Mouse (Mus musculus): ENCODE measurements at regions not wholly inside any gene's neighbourhood (a gene's known extent, or its start where the extent isn't known, plus 50 kb on each side); places are given as distances from the start of the nearest gene placed in this dataset.
"Not testable (repeated sequence)": the region's sequence is repeated elsewhere in the genome, so short reads cannot be mapped to it uniquely, and the experiment has no call there.

DNA sequence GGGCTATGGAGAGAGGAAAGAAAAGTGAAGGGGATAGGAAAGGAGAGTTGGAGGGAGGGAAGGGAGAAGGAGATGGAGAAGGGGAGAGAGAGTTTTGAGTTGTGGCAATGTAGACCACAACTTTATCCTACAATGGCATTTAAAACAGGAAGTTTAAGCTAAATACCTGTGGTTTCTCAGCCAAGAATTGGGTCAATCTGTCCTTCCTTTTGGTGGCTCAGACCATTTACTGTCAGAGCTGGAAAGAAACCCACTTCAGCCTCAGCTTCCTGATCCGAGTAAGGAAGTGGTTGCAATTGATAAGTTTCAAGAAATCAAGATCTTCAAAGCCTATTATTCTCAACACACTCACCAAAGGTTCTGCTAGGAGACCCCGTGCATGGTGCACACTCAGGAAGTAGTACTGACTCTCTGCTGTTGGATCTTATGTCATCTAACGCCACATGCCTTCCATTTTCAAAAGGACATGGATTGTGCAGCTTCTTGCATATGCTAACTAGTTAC lies 158.9 kb downstream of the Trib2 start:
- ATAC-seq (replicated peaks; ENCODE audit: poor library complexity) = peak; percentile 71

DNA sequence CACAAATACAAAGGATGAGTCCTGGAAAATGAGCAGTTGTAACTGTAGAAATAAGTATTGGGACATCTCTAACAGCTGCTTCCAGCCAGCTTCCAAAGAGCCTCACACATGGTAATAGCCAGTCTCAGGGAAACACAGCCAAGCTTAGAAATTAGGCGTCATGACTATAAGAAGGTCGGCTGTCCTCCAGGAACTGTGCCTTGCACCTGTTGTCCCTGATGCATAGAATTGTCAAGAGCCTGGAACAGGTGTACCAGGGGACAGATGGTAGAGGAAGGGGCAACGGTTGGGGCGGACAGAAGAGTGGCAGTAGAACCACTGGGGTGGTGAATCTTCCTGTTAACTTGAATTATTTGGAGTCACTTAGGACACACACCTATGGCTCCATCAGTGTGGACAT lies 162.1 kb downstream of the Trib2 start:
- no peak for ATAC-seq (replicated peaks; ENCODE audit: poor library complexity)

DNA sequence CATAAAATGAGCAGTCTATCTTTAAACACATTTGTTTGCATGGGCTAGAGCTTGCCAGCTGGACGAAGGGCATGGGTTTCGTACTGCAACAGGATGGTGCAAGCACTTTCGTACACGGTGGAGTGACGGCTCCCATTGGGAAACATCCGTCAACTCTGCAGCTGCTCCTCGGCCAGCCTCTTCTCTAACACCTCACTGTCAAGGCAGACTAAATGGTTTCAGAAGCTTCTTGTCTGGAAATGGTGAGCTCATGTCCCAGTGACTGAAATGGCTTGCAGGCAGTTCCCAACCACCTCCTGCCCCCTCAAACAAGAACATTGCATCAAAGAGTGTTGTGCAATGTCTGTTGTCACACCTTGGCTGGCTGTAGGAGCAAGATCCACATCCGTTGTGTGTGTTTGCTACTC lies 163.4 kb downstream of the Trib2 start:
- peak; percentile 27 for ATAC-seq (replicated peaks; ENCODE audit: poor library complexity)

DNA sequence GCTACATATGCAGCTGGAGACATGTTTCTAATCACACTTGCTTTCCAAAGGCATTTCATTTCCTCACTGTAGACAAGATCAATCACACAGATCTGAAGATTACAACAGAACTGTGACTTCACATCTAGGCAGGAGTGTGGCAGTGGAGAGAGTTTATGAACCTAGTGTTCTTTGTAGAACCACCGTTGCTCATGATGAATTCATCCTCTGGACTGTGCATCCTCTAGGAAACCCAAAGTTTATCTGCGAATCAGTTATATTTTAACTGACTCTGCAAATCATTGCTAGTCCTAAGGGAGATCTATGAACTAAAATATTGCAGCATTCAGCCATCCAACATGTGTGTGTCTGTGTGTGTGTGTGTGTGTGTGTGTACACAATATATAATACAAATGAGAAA lies 165.4 kb downstream of the Trib2 start:
- no peak for ATAC-seq (replicated peaks; ENCODE audit: poor library complexity)

DNA sequence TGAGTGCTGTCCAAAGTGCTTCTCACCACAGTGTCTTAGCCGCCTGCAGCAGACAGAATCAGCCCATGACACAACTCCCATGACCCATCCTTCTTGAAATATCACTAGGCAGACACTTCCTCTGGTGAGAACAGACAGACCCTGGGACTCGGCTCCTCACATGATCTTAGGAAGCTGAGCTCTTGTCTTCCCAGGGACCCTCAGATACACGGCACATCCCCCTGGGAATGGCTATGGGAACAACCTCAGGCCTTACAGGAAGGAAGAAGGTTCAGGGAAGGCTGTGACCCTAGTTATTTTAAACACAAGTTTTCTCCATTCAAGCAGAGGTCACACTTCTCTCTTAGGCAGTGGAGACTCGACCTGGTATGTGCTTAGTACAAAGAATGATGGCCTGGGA lies 166.8 kb downstream of the Trib2 start:
- ATAC-seq (replicated peaks; ENCODE audit: poor library complexity) = no peak

DNA sequence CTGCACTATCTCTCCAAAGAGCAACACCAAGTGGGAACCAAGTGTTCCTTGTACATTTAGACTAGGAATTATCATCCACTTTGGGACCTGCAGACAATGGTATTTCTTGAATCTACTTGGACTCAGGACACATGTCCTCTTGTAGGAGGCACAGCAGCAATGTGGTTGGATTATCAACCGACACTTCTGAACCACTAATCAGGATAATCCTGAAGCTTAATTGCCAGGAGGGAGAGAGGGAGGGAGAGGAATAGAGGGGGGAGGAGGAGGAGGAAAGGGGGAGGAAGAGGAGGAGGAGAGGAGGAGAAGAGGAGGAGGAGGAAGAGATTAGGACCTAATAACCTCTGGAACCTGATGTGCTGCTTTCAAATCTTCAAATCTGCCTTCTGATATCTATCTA lies 167.5 kb downstream of the Trib2 start:
- no peak for ATAC-seq (replicated peaks; ENCODE audit: poor library complexity)

DNA sequence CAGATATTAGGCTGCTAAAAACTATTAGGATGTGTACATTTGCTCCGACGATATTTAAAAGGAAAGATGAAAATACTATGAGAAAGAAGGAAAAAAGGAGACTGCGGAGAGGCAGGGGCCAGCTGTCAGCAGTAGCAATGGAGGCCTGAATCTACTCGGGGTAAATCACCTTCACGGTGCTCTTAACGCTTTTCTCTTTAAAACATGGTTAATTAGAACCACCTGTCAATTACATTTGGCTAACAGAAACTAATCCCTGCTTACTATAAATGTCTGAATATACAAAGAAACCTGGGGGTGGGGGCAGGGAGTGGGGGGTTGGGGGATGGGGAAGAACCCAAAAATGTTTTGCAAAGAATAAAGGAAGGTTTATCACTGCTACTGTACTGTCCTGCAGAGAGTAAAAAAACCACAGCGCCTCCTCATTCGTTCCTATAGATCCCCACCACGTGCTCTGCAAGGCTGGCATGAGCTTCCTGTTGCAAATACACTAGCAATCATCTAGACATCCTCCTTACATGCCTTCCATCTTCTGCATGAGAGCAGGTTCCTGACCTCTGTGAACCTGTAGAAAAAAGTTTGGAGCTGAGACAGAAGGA lies 172.5 kb downstream of the Trib2 start:
- ATAC-seq (replicated peaks; ENCODE audit: poor library complexity) = no peak

DNA sequence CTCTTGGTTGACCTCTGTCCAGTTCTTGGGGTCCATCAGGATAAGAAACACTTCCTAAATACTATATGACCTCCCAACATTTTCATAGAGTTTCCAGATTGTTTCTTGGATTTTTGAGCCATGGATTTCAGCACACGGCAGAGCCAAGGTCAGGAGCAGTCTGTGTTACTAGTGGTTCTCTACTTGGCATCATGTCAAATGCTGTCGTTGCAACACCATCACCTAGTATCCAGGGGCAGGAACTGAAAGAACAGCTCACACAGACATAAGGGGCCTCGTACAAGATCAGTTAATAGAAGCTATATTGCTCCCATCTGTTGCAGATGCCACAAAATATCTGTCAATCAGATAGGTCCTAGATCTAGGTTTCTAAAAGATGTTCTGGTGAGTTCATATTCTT lies 173.1 kb downstream of the Trib2 start:
- ATAC-seq (replicated peaks; ENCODE audit: poor library complexity) = no peak

DNA sequence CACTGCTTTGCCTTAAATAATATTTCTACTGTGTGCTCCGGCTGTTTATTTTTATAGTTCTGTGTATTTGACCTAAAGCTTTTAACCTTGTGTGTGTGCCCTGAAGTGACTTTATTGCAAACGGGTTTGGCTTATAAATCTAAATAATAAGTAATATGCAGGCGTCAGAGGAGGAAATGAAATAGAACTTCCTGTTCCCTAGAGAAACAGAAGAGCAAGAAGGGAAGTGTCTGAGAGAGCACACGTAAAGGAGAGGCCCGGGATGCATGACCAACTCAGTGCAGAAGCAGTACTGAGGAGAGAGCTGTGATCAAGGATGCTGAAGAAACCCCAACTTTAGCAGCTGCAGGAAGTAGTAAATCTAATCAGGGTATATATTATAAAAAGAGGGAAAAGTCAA lies 176.4 kb downstream of the Trib2 start:
- ATAC-seq (replicated peaks; ENCODE audit: poor library complexity) = no peak

DNA sequence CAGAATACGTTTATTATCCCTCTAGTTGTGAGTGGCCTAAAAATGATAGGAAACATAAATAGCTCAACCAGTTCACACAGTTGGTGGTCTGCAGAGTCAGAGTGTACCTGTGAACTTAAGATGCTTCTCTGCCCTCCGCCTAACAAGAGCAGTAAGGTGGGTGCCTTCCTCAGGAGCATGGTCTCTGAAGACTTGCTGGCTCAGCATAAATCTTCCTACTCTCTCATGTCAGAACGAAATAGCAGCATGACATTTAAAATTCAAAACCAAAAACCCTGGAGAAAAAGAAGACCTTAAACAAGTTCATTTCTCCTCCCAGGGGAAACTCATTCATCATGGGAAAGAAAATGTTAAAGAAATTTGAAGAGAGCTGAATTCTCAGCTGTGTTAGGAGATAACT lies 186.8 kb downstream of the Trib2 start:
- ATAC-seq (replicated peaks; ENCODE audit: poor library complexity) = no peak

DNA sequence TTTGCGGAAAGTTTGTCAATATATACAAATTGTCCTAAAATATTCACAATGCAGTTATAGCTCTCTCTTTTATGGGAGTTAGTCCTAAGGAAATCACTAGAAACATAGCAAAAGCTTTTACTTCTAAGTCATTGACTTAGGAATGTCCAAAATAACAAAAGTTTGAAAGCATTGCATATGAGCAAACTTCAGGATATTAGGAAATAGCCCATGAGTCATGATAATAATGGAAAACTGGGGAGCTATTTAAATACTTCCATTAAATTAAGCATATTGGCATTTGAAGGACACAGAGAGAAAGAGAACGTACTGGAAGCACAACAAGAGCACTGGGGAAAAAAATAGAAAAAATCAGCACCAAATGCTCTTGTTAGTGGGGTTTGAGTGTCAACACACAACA lies 197.2 kb downstream of the Trib2 start:
- ATAC-seq (replicated peaks; ENCODE audit: poor library complexity) = no peak

DNA sequence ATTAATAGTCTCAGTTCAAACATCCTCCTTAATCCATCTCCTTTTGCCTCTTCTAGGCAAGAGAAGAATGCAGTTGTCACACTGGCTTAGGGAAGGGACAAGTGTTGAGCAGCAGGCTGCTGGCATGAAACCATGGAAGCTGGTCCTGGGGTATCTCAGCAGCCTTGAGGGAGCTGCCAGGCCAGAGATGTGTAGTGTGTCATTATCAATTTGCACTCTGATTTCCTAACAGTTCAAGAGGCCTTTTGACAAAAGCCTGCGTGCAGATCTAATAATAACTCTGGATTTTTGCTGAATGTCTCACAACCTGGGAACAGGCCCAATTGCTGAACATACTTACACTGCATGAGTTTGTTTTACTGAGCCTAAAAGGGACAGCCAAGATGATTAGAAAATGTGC lies 199.4 kb downstream of the Trib2 start:
- no peak for ATAC-seq (replicated peaks; ENCODE audit: poor library complexity)

DNA sequence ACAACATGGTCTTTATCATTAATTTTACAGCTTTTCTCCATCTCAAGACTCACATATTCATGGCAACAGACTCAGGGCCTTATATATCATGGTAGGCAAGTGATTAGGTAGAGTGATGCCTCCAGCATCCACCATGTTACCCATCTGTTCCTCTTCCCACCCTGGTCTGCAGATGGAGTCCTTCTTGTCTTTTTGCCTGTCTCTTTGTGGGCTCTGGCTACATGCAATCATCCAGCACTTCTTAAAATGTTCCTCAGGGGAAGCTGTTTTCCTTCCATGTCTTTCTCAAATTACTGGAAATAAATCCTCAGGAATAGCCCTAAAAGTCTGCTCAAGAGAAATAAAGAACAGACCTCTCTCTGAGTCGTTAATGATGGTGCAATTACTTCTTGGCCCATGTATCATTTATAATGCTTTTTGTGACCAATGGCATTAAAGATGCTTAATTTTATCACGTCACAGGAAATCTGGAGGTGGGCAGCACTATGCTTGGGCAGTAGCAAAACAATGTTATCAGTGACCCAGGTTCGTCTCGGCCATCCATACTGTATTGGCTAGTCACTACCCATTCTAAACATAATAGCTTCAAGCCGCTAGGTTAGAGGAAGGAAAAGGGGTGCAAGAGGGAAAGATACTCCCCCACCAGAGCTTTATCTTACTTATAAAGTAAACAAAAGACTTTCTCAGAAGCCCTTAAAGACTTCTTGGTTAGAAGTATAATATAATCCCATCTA lies 204.7 kb downstream of the Trib2 start:
- no peak for ATAC-seq (replicated peaks; ENCODE audit: poor library complexity)

DNA sequence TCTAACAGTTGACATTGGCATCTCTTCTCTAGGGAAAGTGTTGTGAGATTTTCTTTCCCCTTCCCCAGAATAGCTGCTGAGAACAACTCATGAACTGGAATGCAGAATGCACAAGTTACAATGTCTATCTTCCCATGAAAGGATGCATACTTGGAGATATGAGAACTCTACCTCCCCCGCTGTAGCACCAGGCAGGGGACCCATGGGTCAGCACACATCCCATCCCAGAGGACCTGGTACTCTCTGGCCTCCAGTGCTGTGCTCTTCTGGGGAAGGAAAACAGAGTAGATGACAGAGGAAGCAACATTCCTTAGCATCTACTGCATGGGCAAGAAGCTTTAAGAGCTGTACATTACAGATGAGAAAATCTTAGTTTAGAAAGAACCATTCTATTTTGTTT lies 209.6 kb downstream of the Trib2 start:
- no peak for ATAC-seq (replicated peaks; ENCODE audit: poor library complexity)

DNA sequence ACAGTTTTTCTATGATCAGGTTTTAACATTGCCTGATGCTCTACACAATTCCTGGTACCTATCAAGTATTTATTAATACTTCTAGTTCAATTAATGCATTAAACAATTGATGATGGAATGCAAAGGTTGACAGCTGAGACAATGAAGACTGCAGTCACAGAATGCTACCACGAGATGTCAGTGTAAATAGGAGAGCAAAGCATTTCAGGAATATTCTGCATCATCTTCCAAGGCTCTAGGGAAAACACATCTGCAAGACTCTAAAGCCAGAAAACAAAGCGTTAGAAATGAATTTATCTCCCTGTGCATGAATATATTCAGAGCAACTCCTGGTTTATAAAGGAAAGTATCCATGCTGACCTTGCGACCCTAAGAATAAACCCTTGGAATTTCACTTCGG lies 210.6 kb downstream of the Trib2 start:
- ATAC-seq (replicated peaks; ENCODE audit: poor library complexity) = no peak

DNA sequence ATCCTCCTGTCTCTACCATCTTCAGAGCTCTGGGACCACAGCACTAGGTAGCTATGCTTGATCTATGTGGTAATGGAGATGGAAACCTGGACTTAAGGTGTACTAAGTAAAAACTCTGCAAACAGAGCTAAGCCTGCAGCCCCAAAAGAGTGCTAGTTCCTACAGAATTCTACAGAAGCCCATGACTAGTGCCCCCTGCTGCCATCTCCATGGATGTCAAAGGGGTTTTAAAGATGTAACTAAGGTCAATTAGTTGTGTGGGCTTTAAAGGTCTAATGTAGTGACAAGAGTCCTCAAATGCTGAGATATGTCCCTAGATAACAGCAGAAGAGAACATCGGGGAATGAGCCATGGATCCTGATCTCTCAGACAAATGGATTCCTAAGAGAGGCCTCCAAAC lies 212.1 kb downstream of the Trib2 start:
- ATAC-seq (replicated peaks; ENCODE audit: poor library complexity) = no peak

DNA sequence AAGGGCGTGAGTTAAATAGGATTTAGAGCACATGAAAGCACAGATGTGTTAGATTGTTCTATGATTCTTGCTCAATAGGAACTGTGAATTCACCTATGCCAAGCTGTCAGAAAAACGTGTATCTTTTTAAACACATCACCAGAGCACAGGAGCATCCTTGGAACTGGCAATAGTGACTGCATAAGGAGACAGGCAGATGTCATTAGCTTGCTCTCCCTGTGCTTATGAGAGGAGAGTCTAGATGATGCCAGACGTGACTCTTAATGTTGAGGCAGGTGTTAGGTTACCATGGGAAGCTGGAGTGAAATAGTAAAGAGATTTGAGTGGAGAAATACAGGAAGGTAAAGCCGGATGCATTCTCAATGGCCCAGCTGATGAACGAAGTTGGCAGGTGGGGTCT lies 212.8 kb downstream of the Trib2 start:
- ATAC-seq (replicated peaks; ENCODE audit: poor library complexity) = no peak

DNA sequence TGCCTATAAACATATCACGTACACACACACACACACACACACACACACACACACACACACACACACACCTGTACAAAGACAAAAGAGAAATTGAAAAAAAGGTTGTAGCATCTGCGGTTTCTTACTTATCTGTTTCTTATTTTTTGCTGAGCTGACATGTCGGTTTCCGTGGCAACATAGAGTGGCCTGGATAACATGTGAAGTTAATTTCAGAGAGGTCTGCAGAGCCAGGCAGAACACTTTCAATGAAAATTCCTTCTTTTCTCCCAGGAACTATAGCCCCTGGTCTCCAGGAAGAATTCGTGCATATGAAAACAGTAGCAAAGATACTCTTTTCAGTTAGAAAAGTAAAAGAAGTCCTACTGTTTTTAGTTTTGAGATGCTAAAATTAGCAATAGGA lies 213.4 kb downstream of the Trib2 start:
- ATAC-seq (replicated peaks; ENCODE audit: poor library complexity) = no peak

DNA sequence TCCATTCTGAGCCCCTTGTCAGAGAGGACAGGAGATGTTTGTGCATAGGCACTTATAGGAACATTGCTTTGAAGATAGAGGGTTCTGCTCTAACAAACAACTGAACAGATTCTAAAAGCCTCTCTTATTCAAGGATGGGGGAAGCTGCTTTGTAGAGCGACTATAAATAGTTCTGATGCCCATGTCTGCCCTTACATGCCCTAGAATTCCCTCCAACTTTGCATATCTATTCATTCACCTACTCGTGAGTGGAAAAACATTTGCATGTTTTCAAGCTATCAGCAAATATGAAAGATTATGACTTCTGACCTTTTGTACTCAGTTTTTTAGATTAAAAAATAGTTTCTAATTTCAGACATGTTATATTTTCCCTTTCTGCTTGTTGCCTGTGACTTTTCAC lies 222.0 kb downstream of the Trib2 start:
- ATAC-seq (replicated peaks; ENCODE audit: poor library complexity) = no peak

DNA sequence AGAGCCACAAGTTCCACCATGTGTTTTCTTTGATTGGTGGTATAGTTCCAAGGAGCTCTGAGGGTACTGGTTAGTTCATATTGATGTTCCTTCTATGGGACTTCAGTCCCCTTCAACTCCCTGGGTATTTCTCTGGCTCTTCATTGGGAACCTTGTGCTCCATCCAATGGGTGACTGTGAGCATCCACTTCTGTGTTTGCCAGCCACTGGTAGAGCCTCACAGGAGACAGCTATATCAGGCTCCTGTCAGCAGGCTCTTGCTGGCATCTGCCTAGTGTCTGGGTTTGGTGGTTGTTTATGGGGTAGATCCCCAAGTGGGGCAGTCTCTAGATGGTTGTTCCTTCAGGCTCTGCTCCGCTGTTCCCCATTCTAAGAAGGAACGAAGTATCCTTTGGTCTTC lies 228.9 kb downstream of the Trib2 start:
- ATAC-seq (replicated peaks; ENCODE audit: poor library complexity) = not testable (repeated sequence)

DNA sequence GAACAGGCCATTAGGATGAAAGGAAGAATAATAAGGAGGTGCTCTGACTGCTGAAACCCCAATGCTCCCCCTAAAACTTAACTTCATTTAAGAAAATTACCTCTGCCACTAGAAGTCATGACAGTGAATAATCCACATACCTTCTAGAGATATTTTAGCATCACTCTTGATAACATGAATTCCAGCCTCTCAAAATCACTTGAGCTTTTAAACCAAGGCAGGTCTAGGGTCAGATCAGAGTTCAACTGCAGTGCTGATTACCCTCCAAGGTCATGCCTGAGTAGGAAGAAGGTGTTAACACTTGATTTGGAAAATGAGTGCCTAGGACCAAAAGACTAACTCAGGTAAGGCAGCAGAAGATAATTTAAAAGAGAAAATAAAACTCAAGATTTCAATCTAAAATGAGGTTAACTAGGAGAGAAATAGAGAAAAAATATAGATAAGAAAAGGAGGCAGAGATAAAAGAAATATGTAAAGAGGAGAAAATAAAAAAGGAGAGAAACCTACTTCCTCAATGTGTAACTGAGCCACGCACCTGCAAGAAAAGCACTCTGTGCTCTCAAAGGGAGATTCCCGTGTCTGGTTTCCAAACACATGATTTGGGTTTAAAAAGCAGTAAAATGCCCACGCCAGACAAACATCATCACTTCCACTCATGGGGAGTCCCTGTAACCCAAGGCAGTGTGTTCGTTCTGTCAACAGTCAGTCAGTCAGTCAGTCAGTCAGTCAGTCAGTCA lies 229.8 kb downstream of the Trib2 start:
- no peak for ATAC-seq (replicated peaks; ENCODE audit: poor library complexity)

DNA sequence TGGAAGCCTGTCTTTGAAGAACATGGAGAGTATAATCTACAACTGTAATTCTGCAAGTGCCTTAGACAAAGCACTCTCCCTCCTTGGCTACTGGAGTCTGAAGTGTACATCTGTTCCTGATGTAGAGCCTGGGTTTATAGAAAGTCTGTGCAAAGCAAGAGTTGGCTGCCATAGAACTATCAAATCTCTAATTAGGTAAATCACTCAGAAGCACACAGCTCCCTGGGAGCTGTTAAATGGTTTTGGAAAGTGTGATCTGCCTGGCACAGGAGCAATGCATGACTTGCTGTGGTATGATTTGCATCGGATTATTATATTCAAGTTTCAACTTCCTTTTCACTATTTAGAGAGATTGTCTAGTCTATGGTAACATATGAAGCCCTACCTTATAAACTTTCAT lies 230.9 kb downstream of the Trib2 start:
- ATAC-seq (replicated peaks; ENCODE audit: poor library complexity) = no peak

Data from megakaryocyte progenitor cell, adult 5-6 weeks (primary cell).